Mouse (Mus musculus) lung, adult 2 months (tissue): ENCODE data around the gene Scd3.

ENCODE experiments used
- CTCF ChIP-seq: fragments of 200-500 bp; IDR thresholded peaks from 2 replicates; pipeline ENCODE4 v1.5.1; 2011; ENCODE audit warnings: mild to moderate bottlenecking, low read length, control low read depth; ENCODE audit not compliant: insufficient read depth
- POLR2A ChIP-seq: fragments of 200-500 bp; IDR thresholded peaks from 2 replicates; pipeline ENCODE4 v1.6.1; 2011; ENCODE audit warnings: low read depth, mild to moderate bottlenecking, control low read depth, low read length, borderline replicate concordance; ENCODE audit errors: extremely low read depth

DNA sequence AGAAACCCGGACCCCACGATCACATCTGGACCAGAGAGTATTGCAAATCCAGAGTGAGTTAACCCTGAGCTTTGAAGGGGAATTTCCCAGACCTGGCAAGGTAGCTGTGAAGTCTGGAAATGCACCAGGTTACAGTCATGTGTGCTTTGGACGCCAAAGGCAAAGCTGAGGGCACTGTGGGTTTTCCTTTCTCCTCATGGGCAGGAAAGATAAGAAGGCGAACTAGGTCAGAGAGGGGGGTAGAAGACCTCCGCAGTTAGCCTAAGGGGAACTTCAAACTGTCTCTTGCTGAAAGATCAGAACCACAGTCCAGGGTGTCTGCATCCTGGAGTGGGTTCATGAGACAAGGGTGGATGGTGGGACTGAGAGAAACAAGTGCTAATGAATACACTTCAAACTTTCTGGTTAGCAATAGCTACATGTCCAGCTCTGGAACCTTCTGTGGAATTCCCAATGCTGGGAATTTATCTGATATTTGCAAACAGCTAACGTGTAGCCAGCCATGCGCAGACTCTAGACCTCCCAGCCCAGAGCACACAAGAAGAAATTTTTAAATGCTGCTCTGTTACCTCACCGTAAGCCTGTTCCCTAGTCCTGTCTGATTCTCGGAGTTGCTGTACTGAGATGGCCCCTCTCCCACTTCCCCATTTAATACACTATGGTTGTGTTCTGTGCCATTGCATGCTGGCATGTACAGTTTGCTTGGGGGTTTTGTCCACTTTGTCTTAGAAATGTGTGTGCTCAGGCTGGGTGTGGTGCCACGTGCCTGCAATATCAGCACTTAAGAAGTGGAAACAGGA, 5.8 kb upstream of the Scd3 start:
- TF ChIP-seq CTCF (no peak), POLR2A (no peak)
